ENCODE assay signal across 1 mouse cellular context in the genomic region with DNA sequence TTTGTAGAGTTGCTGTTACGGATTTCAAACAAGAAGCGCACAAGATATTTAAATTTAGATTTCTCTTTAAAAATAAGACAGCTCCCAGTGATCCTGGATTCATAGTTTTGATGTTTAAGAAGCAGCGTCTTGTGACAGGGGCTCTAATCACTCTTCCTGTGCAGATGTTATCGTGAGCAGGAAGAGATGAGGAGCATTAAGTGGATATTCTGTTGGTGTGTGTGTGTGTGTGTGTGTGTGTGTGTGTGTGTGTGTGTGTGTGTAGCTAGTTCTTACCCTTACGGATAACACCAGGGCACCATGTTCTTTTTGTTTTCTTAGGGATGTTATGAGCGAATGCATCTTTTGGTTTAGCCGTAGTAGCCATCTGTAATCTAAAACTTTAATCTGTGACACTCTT.
TF ChIP-seq lines count a peak whose summit lies in the region.

No protein-coding gene starts in this region.

TF ChIP-seq in ES-E14, 5 proteins besides CTCF, POLR2A, EP300 and RAD21:
- TF ChIP-seq CHD2 (IDR thresholded peaks at IDR 0.05; ENCODE audit: low read depth, low read length) (no peak), ZC3H11A (IDR thresholded peaks at IDR 0.05; ENCODE audit: borderline replicate concordance, low read depth, low read length) (no peak), HCFC1 (IDR thresholded peaks at IDR 0.05; ENCODE audit: borderline replicate concordance, insufficient read depth, low read length) (no peak), ZNF384 (IDR thresholded peaks at IDR 0.05; ENCODE audit: low read depth, low read length) (no peak)
